Mouse (Mus musculus) bone marrow macrophage, adult 2 months (primary cell): ENCODE results near the gene Plod2.

Experiments used
- CTCF ChIP-seq: IDR thresholded peaks from 2 replicates; pipeline ENCODE4 v1.5.1; 2012; ENCODE audit warnings: low read depth, mild to moderate bottlenecking, low read length, moderate library complexity
- POLR2A ChIP-seq: IDR thresholded peaks from 2 replicates; pipeline ENCODE4 v1.6.1; 2012; ENCODE audit warnings: mild to moderate bottlenecking, low read depth, low read length, borderline replicate concordance

- TF ChIP-seq CTCF (no peak), POLR2A (no peak)
These were observed 20.4 kb downstream of the Plod2 start for GRCm38 (mm10) chr9:92562416-92562815.
